Mouse (Mus musculus): ENCODE measurements around the gene Slc9a9. TPM values are rescaled to one million over a fixed set of nuclear protein-coding genes. Genes with fewer than 3 reads are reported as not detected.

The Slc9a9 gene
- polyA plus RNA-seq, 1 experiment from 2014 or later = 3.2 TPM

DNA sequence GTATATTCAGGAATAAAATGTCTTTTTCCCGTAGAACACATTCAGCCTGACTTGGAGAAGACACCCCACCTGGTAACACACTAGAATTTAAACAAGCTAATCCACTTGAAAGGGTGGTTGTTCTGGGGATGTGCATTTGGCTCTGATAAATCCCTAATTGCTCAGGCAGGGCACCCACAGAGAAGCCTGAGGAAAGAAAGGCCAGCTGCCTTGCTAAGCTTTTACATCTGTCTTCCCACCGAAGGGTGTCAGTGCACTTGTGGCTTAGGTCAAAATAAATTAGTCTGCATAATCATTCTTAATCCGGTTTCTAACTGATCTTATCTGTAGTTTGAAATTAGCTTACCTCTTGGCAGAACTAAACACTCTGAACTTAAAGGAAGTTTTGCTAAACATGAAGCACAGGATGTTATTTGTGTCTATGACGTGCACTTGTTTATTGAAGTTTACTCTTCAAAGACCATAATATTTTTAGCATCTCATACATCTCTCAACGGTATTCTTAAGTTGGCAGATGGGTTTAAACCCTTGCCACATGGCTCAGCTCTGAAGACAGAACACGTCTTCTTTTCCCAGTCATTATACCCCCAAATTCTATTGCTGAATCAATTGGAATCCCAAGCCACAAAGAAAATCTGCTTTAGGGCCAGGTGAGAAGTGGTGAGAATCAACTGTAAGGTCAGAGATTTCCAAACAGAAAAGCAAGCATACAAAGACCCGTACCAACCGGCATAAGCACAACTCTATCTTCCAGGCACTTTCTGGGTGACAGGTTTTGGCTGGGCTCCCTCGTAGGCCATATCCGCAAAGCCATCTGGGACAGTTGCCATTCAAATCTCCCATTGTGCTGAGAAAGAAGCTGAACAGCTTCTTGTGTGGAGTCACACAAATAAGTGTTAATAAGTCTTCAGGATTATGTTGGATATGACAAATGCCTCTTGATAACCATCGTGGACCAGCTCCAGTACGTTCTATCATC lies 443.7 kb downstream of the Slc9a9 start:
- WGBS (ENCODE audit: insufficient replicate concordance) = 59% methylated on average over 12 of the region's 12 CpGs
- no peaks in the 10 kb centered on the region for H3K4me1 ChIP-seq (ENCODE audit: control insufficient read depth, low read depth, low read length)

DNA sequence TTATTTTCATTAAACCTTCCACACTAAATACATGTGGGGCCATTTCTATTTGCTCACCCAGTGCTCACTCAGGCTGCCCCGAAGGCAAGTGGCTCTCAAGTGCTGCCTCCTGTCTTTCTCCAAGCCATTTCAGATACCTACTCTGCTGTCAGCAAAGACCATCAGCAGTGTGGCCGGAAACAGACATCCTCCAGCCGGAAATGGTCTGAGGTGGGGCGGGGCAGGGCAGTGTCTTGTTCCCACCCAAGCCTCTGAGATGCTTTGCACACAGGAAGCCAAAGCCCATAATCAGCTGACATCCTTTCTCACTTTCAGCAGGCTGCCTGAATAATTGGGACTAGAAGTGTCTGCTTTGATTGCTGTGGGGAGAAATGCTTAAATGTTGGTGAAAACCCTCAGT lies 450.4 kb downstream of the Slc9a9 start:
- H3K9me3 ChIP-seq (replicated peaks; ENCODE audit: control insufficient read depth, low read length) = no peaks in the 10 kb centered on the region
- H3K4me2 ChIP-seq (ENCODE audit: low read depth, low read length) = no peak overlapping the region
- no peaks in the 10 kb centered on the region for H3K4me1 ChIP-seq (ENCODE audit: control insufficient read depth, low read depth, low read length)
- no peak overlapping the region for H3K9ac ChIP-seq (ENCODE audit: low read depth, low read length)
- H3K4me3 ChIP-seq (ENCODE audit: low read depth, low read length) = no peak overlapping the region
- H3K27ac ChIP-seq (ENCODE audit: low read length) = no peak overlapping the region
- no peaks in the 10 kb centered on the region for H3K27me3 ChIP-seq (ENCODE audit: control insufficient read depth, insufficient read depth, low read depth, low read length)
- H3K36me3 ChIP-seq (ENCODE audit: control insufficient read depth, insufficient read depth) = no peaks in the 10 kb centered on the region
- ATAC-seq (ENCODE audit: low read depth) = no peak
- 18% methylated on average over 4 of the region's 4 CpGs for WGBS (ENCODE audit: insufficient replicate concordance)

More for the DNA sequence above, 443.7 kb downstream of the Slc9a9 start:
- Histone ChIP-seq H3K27me3 (ENCODE audit: control insufficient read depth, insufficient read depth, low read depth, low read length) (no peaks in the 10 kb centered on the region), H3K9ac (ENCODE audit: low read depth, low read length) (no peak overlapping the region), H3K4me2 (ENCODE audit: low read depth, low read length) (no peak overlapping the region), H3K4me3 (ENCODE audit: low read depth, low read length) (no peak overlapping the region), H3K9me3 (replicated peaks; ENCODE audit: control insufficient read depth, low read length) (no peaks in the 10 kb centered on the region), H3K36me3 (ENCODE audit: control insufficient read depth, insufficient read depth) (no peaks in the 10 kb centered on the region), H3K27ac (ENCODE audit: low read length) (no peak overlapping the region)
- no peak for ATAC-seq (ENCODE audit: low read depth)

- no peaks in the 10 kb centered on the region for H3K4me1 ChIP-seq (ENCODE audit: control insufficient read depth, low read depth, low read length)
- no peak overlapping the region for H3K27ac ChIP-seq (ENCODE audit: low read length)
These were observed 451.6 kb downstream of the Slc9a9 start for GRCm38 (mm10) chr9:95121151-95121835.

GRCm38 (mm10) chr9:95125683-95126082 lies 456.0 kb downstream of the Slc9a9 start:
- no peaks in the 10 kb centered on the region for H3K9me3 ChIP-seq (replicated peaks; ENCODE audit: control insufficient read depth, low read length)
- no peak overlapping the region for H3K9ac ChIP-seq (ENCODE audit: low read depth, low read length)
- no peaks in the 10 kb centered on the region for H3K4me1 ChIP-seq (ENCODE audit: control insufficient read depth, low read depth, low read length)
- no peaks in the 10 kb centered on the region for H3K36me3 ChIP-seq (ENCODE audit: control insufficient read depth, insufficient read depth)
- ATAC-seq (ENCODE audit: low read depth) = no peak
- H3K4me2 ChIP-seq (ENCODE audit: low read depth, low read length) = no peak overlapping the region
- no peak overlapping the region for H3K27ac ChIP-seq (ENCODE audit: low read length)
- 76% methylated on average over 1 of the region's 1 CpGs for WGBS (ENCODE audit: insufficient replicate concordance)
- H3K4me3 ChIP-seq (ENCODE audit: low read depth, low read length) = no peak overlapping the region
- no peaks in the 10 kb centered on the region for H3K27me3 ChIP-seq (ENCODE audit: control insufficient read depth, insufficient read depth, low read depth, low read length)

More at GRCm38 (mm10) chr9:95121151-95121835, 451.6 kb downstream of the Slc9a9 start:
- WGBS (ENCODE audit: insufficient replicate concordance) = 14% methylated on average over 11 of the region's 11 CpGs
- Histone ChIP-seq H3K27me3 (ENCODE audit: control insufficient read depth, insufficient read depth, low read depth, low read length) (no peaks in the 10 kb centered on the region), H3K9me3 (replicated peaks; ENCODE audit: control insufficient read depth, low read length) (no peaks in the 10 kb centered on the region), H3K4me3 (ENCODE audit: low read depth, low read length) (no peak overlapping the region), H3K9ac (ENCODE audit: low read depth, low read length) (no peak overlapping the region), H3K36me3 (ENCODE audit: control insufficient read depth, insufficient read depth) (no peaks in the 10 kb centered on the region), H3K4me2 (ENCODE audit: low read depth, low read length) (no peak overlapping the region)
- ATAC-seq (ENCODE audit: low read depth) = peak; percentile 47; the same call in 1 of the 2 replicates

GRCm38 (mm10) chr9:95127774-95128173 lies 458.1 kb downstream of the Slc9a9 start:
- no peak overlapping the region for H3K4me2 ChIP-seq (ENCODE audit: low read depth, low read length)
- no peaks in the 10 kb centered on the region for H3K4me1 ChIP-seq (ENCODE audit: control insufficient read depth, low read depth, low read length)
- 48% methylated on average over 2 of the region's 2 CpGs for WGBS (ENCODE audit: insufficient replicate concordance)
- ATAC-seq (ENCODE audit: low read depth) = no peak
- H3K4me3 ChIP-seq (ENCODE audit: low read depth, low read length) = no peak overlapping the region
- H3K27ac ChIP-seq (ENCODE audit: low read length) = no peak overlapping the region
- H3K36me3 ChIP-seq (ENCODE audit: control insufficient read depth, insufficient read depth) = no peaks in the 10 kb centered on the region
- no peak overlapping the region for H3K9ac ChIP-seq (ENCODE audit: low read depth, low read length)
- H3K27me3 ChIP-seq (ENCODE audit: control insufficient read depth, insufficient read depth, low read depth, low read length) = no peaks in the 10 kb centered on the region
- no peaks in the 10 kb centered on the region for H3K9me3 ChIP-seq (replicated peaks; ENCODE audit: control insufficient read depth, low read length)

GRCm38 (mm10) chr9:95149206-95149729 lies 479.6 kb downstream of the Slc9a9 start:
- H3K27ac ChIP-seq (ENCODE audit: low read length) = no peak overlapping the region; the same call in 1 of the 2 replicates
- H3K27me3 ChIP-seq (ENCODE audit: control insufficient read depth, insufficient read depth, low read depth, low read length) = no peaks in the 10 kb centered on the region
- no peaks in the 10 kb centered on the region for H3K9me3 ChIP-seq (replicated peaks; ENCODE audit: control insufficient read depth, low read length)
- H3K4me1 ChIP-seq (ENCODE audit: control insufficient read depth, low read depth, low read length) = no peaks in the 10 kb centered on the region
- no peak overlapping the region for H3K4me2 ChIP-seq (ENCODE audit: low read depth, low read length)
- no peak overlapping the region for H3K4me3 ChIP-seq (ENCODE audit: low read depth, low read length)
- ATAC-seq (ENCODE audit: low read depth) = peak; percentile 24; the same call in 1 of the 2 replicates
- H3K36me3 ChIP-seq (ENCODE audit: control insufficient read depth, insufficient read depth) = no peaks in the 10 kb centered on the region
- no peak overlapping the region for H3K9ac ChIP-seq (ENCODE audit: low read depth, low read length)
- WGBS (ENCODE audit: insufficient replicate concordance) = 69% methylated on average over 10 of the region's 10 CpGs

- Histone ChIP-seq H3K9ac (ENCODE audit: low read depth, low read length) (no peak overlapping the region), H3K36me3 (ENCODE audit: control insufficient read depth, insufficient read depth) (no peaks in the 10 kb centered on the region), H3K27me3 (ENCODE audit: control insufficient read depth, insufficient read depth, low read depth, low read length) (no peaks in the 10 kb centered on the region), H3K4me3 (ENCODE audit: low read depth, low read length) (no peak overlapping the region), H3K4me2 (ENCODE audit: low read depth, low read length) (no peak overlapping the region), H3K4me1 (ENCODE audit: control insufficient read depth, low read depth, low read length) (no peaks in the 10 kb centered on the region), H3K27ac (ENCODE audit: low read length) (no peak overlapping the region), H3K9me3 (replicated peaks; ENCODE audit: control insufficient read depth, low read length) (no peaks in the 10 kb centered on the region)
- 34% methylated on average over 3 of the region's 3 CpGs for WGBS (ENCODE audit: insufficient replicate concordance)
- no peak for ATAC-seq (ENCODE audit: low read depth)
These were observed 480.4 kb downstream of the Slc9a9 start for GRCm38 (mm10) chr9:95150096-95150495.

DNA sequence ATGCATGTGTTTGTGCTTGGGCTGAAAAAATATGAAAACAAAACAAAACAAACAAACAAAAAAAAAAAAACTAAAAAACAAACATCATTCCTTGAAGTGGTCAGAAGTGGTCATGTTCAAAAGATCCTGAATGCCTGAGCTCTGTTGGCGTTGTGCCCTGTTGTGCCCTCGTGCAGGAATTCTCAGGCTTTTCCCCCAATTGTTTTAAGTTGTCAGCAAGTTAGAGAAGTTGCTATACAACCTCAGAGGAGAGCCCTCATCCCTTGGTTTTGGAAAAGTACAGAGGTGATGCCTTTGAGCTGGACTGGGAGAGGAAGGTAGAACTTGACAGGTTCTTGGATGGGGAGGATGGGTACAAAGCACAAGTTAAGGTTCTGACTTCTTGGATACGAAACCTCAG lies 480.9 kb downstream of the Slc9a9 start:
- Histone ChIP-seq H3K4me3 (ENCODE audit: low read depth, low read length) (no peak overlapping the region), H3K36me3 (ENCODE audit: control insufficient read depth, insufficient read depth) (no peaks in the 10 kb centered on the region), H3K9me3 (replicated peaks; ENCODE audit: control insufficient read depth, low read length) (no peaks in the 10 kb centered on the region), H3K27ac (ENCODE audit: low read length) (no peak overlapping the region), H3K4me1 (ENCODE audit: control insufficient read depth, low read depth, low read length) (no peaks in the 10 kb centered on the region), H3K27me3 (ENCODE audit: control insufficient read depth, insufficient read depth, low read depth, low read length) (no peaks in the 10 kb centered on the region), H3K9ac (ENCODE audit: low read depth, low read length) (no peak overlapping the region), H3K4me2 (ENCODE audit: low read depth, low read length) (no peak overlapping the region)
- no peak for ATAC-seq (ENCODE audit: low read depth)
- WGBS (ENCODE audit: insufficient replicate concordance) = 49% methylated on average over 3 of the region's 3 CpGs

Measured in liver, embryonic 16.5 days (tissue).